Mouse (Mus musculus): Measurements from ENCODE around the gene Igfbp5. TPM values are rescaled to one million over a fixed set of nuclear protein-coding genes. Genes with fewer than 3 reads are reported as not detected.

Igfbp5 gene
- total RNA-seq, 2 experiments from 2014 or later, result 76.0 to 83.6 TPM

- peak; percentile 55 to 68 for DNase-seq (ENCODE audit: low spot score in 2 of 2)
These were observed 4.7 kb downstream of the Igfbp5 start for GRCm38 (mm10) chr1:72869681-72870614.

- DNase-seq (ENCODE audit: low spot score in 2 of 2), result no peak
These were observed 5.4 kb downstream of the Igfbp5 start for GRCm38 (mm10) chr1:72869275-72869674.

GRCm38 (mm10) chr1:72868429-72869215, 6.1 kb downstream of the Igfbp5 start:
- DNase-seq (ENCODE audit: low spot score in 2 of 2), result no peak

GRCm38 (mm10) chr1:72867346-72867745, 7.3 kb downstream of the Igfbp5 start:
- no peak for DNase-seq (ENCODE audit: low spot score in 2 of 2)

GRCm38 (mm10) chr1:72866417-72866816, 8.3 kb downstream of the Igfbp5 start:
- DNase-seq (ENCODE audit: low spot score in 2 of 2), result no peak

GRCm38 (mm10) chr1:72865900-72866299, 8.8 kb downstream of the Igfbp5 start:
- peak; percentile 84 to 90 for DNase-seq (ENCODE audit: low spot score in 2 of 2)

- peak in 1 of 2 experiments; percentile 2 for DNase-seq (ENCODE audit: low spot score in 2 of 2)
These were observed 10.4 kb downstream of the Igfbp5 start for GRCm38 (mm10) chr1:72864272-72864671.

GRCm38 (mm10) chr1:72863692-72864091, 11.0 kb downstream of the Igfbp5 start:
- peak in 1 of 2 experiments; percentile 2 for DNase-seq (ENCODE audit: low spot score in 2 of 2)

- peak in 1 of 2 experiments; percentile 1 for DNase-seq (ENCODE audit: low spot score in 2 of 2)
These were observed 12.4 kb downstream of the Igfbp5 start for GRCm38 (mm10) chr1:72862248-72862647.

- no peak for DNase-seq (ENCODE audit: low spot score in 2 of 2)
These were observed 13.0 kb downstream of the Igfbp5 start for GRCm38 (mm10) chr1:72861702-72862101.

- DNase-seq (ENCODE audit: low spot score in 2 of 2), result no peak
These were observed 14.2 kb downstream of the Igfbp5 start for GRCm38 (mm10) chr1:72860502-72860901.

- DNase-seq (ENCODE audit: low spot score in 2 of 2), result no peak
These were observed 14.7 kb downstream of the Igfbp5 start for GRCm38 (mm10) chr1:72859963-72860362.

GRCm38 (mm10) chr1:72858874-72859273, 15.8 kb downstream of the Igfbp5 start:
- DNase-seq (ENCODE audit: low spot score in 2 of 2), result no peak

- DNase-seq (ENCODE audit: low spot score in 2 of 2), result peak in 1 of 2 experiments; percentile 9
These were observed 16.4 kb downstream of the Igfbp5 start for GRCm38 (mm10) chr1:72858286-72858685.

GRCm38 (mm10) chr1:72857631-72858030, 17.1 kb downstream of the Igfbp5 start:
- no peak for DNase-seq (ENCODE audit: low spot score in 2 of 2)

GRCm38 (mm10) chr1:72857142-72857541, 17.5 kb downstream of the Igfbp5 start:
- DNase-seq (ENCODE audit: low spot score in 2 of 2), result no peak

GRCm38 (mm10) chr1:72856209-72856909, 18.3 kb downstream of the Igfbp5 start:
- no peak for DNase-seq (ENCODE audit: low spot score in 2 of 2)

GRCm38 (mm10) chr1:72855729-72856128, 19.0 kb downstream of the Igfbp5 start:
- no peak for DNase-seq (ENCODE audit: low spot score in 2 of 2)

- DNase-seq (ENCODE audit: low spot score in 2 of 2), result peak; percentile 68 to 69
These were observed 20.1 kb downstream of the Igfbp5 start for GRCm38 (mm10) chr1:72854337-72855237.

- no peak for DNase-seq (ENCODE audit: low spot score in 2 of 2)
These were observed 20.9 kb downstream of the Igfbp5 start for GRCm38 (mm10) chr1:72853759-72854158.
